Mouse (Mus musculus) heart, adult 2 months (tissue): ENCODE data around the gene 4933415A04Rik. TPM values are rescaled to one million over a fixed set of nuclear protein-coding genes. Genes with fewer than 3 reads are reported as not detected.

Experiments
- DNase-seq, 2 experiments: peaks; one replicate each; pipeline ENCODE4 v3.0.0; 2021
- H3K27ac ChIP-seq: fragments of 200-600 bp; 2 replicates; pipeline ENCODE4 v1.8.1; 2022
- H3K27me3 ChIP-seq: fragments of 200-500 bp; 2 replicates; pipeline ENCODE4 v1.6.1; 2012; ENCODE audit warnings: mild to moderate bottlenecking, low read length, inconsistent platforms, mixed read lengths; ENCODE audit not compliant: control insufficient read depth, insufficient read depth
- H3K36me3 ChIP-seq: fragments of 200-500 bp; 2 replicates; pipeline ENCODE4 v1.6.1; 2012; ENCODE audit warnings: low read length, inconsistent platforms; ENCODE audit not compliant: control insufficient read depth, insufficient read depth
- H3K4me1 ChIP-seq: fragments of 200-500 bp; 2 replicates; pipeline ENCODE4 v1.6.1; 2011; ENCODE audit warnings: low read length; ENCODE audit not compliant: control insufficient read depth, insufficient read depth
- H3K4me3 ChIP-seq: fragments of 200-600 bp; 2 replicates; pipeline ENCODE4 v1.8.1; 2022
- H3K79me2 ChIP-seq: fragments of 200-500 bp; replicated peaks from 2 replicates; pipeline ENCODE4 v1.6.1; 2012; ENCODE audit warnings: mild to moderate bottlenecking, inconsistent platforms, low read length, moderate library complexity, mixed read lengths; ENCODE audit not compliant: control insufficient read depth, insufficient read depth
- H3K9ac ChIP-seq: fragments of 200-500 bp; 2 replicates; pipeline ENCODE4 v1.6.1; 2012; ENCODE audit warnings: low read depth, mild to moderate bottlenecking, control low read depth, inconsistent platforms, low read length, mixed read lengths
- CTCF ChIP-seq: fragments of 200-600 bp; IDR thresholded peaks from 2 replicates; pipeline ENCODE4 v1.8.1; 2022; ENCODE audit warnings: antibody characterized with exemption, mild to moderate bottlenecking, moderate library complexity
- EP300 ChIP-seq: fragments of 200-500 bp; IDR thresholded peaks from 2 replicates; pipeline ENCODE4 v1.6.1; 2011; ENCODE audit warnings: low read depth, low read length, control low read depth; ENCODE audit not compliant: insufficient read depth
- POLR2A ChIP-seq: fragments of 200-500 bp; IDR thresholded peaks from 2 replicates; pipeline ENCODE4 v1.6.1; 2011; ENCODE audit warnings: mild to moderate bottlenecking, low read depth, low read length, control low read depth; ENCODE audit not compliant: insufficient read depth
- WGBS: fragments of 180-500 bp; shearing (Covaris S2); methylation state at CpG from one replicate; pipeline ENCODE4 v1.1.7; 2018; 5-methylcytosine and 5-hydroxymethylcytosine counted together
- intact Hi-C: fragments of 180-260 bp; cut with DNase I; formaldehyde crosslinking; loops from one replicate; pipeline ENCODE4 v1.15.1; 2025
- polyA plus RNA-seq: library from polyadenylated mRNA; depleted of rRNA; stranded (reverse); fragments of >200 nt; gene quantifications from 2 replicates; pipeline ENCODE4 v1.2.3, GENCODE M21; 2012
- total RNA-seq, 2 experiments: library from RNA; stranded (reverse); gene quantifications; 2 replicates each; pipeline ENCODE4 v1.2.3; 2021

4933415A04Rik gene
- total and polyA plus RNA-seq, 3 experiments: 0.23 to 0.68 (median 0.26) TPM

- H3K27ac ChIP-seq: no peak overlapping the region
- DNase-seq: no peak
These were observed 20.1 kb upstream of the 4933415A04Rik start for GRCm38 (mm10) chr11:43566696-43567095.

GRCm38 (mm10) chr11:43568263-43568662 lies 18.6 kb upstream of the 4933415A04Rik start:
- Histone ChIP-seq H3K27me3 (no peaks in the 10 kb centered on the region), H3K9ac (no peak overlapping the region), H3K4me3 (no peak overlapping the region), H3K4me1 (peaks cover 14% of the 10 kb centered on the region), H3K36me3 (no peaks in the 10 kb centered on the region), H3K27ac (no peak overlapping the region; the same call in 1 of the 2 replicates), H3K79me2 (no peaks in the 10 kb centered on the region)
- TF ChIP-seq POLR2A: no peak
- TF ChIP-seq CTCF: peak; percentile 79
- no peak for TF ChIP-seq EP300
- 57% methylated on average over 5 of the region's 5 CpGs for WGBS
- DNase-seq: peak in 1 of 2 experiments; percentile 45
- intact Hi-C loops: loop anchor here (2.0 kb wide), 2 partner anchors 19 to 39 kb away; partner anchors contain the start of gene Ccnjl

More at GRCm38 (mm10) chr11:43566696-43567095, 20.1 kb upstream of the 4933415A04Rik start:
- WGBS: 32% methylated on average over 5 of the region's 5 CpGs
- H3K9ac ChIP-seq: no peak overlapping the region
- peaks cover 16% of the 10 kb centered on the region for H3K4me1 ChIP-seq
- no peaks in the 10 kb centered on the region for H3K27me3 ChIP-seq
- intact Hi-C loops: no loop called here
- H3K4me3 ChIP-seq: no peak overlapping the region
- H3K36me3 ChIP-seq: no peaks in the 10 kb centered on the region
- TF ChIP-seq EP300 (no peak), POLR2A (no peak), CTCF (no peak)
- no peaks in the 10 kb centered on the region for H3K79me2 ChIP-seq

GRCm38 (mm10) chr11:43569188-43569587 lies 17.7 kb upstream of the 4933415A04Rik start:
- Histone ChIP-seq H3K36me3 (no peaks in the 10 kb centered on the region), H3K27ac (peak overlapping the region; percentile 81), H3K27me3 (no peaks in the 10 kb centered on the region), H3K79me2 (no peaks in the 10 kb centered on the region), H3K4me1 (peaks cover 14% of the 10 kb centered on the region), H3K4me3 (peak overlapping the region; percentile 8; the same call in 1 of the 2 replicates), H3K9ac (no peak overlapping the region)
- DNase-seq: no peak
- intact Hi-C loops: loop anchor here (2.0 kb wide), 2 partner anchors 20 to 40 kb away; partner anchors contain the start of gene Ccnjl
- TF ChIP-seq EP300: no peak
- TF ChIP-seq POLR2A: no peak
- TF ChIP-seq CTCF: no peak
- 21% methylated on average over 5 of the region's 5 CpGs for WGBS

- Histone ChIP-seq H3K27me3 (no peaks in the 10 kb centered on the region), H3K36me3 (no peaks in the 10 kb centered on the region), H3K27ac (peak overlapping the region; percentile 81), H3K9ac (no peak overlapping the region), H3K4me3 (peak overlapping the region; percentile 8; the same call in 1 of the 2 replicates), H3K79me2 (no peaks in the 10 kb centered on the region), H3K4me1 (peaks cover 14% of the 10 kb centered on the region)
- WGBS: 1% methylated on average over 11 of the region's 11 CpGs
- TF ChIP-seq POLR2A: no peak
- no peak; the same call in 1 of the 2 replicates for TF ChIP-seq EP300
- no peak for TF ChIP-seq CTCF
- intact Hi-C loops: loop anchor here (2.0 kb wide), 2 partner anchors 21 to 41 kb away; partner anchors contain the start of gene Ccnjl
- DNase-seq: peak; percentile 84 to 91
These were observed 17.2 kb upstream of the 4933415A04Rik start for GRCm38 (mm10) chr11:43569595-43569994.

- Histone ChIP-seq H3K79me2 (no peaks in the 10 kb centered on the region), H3K4me3 (no peak overlapping the region), H3K4me1 (peaks cover 6% of the 10 kb centered on the region), H3K27ac (no peak overlapping the region), H3K27me3 (no peaks in the 10 kb centered on the region), H3K9ac (no peak overlapping the region), H3K36me3 (no peaks in the 10 kb centered on the region)
- WGBS: 30% methylated on average over 3 of the region's 3 CpGs
- TF ChIP-seq CTCF (no peak), POLR2A (no peak), EP300 (no peak)
- no peak for DNase-seq
- intact Hi-C loops: no loop called here
These were observed 11.8 kb upstream of the 4933415A04Rik start for GRCm38 (mm10) chr11:43575061-43575375.

- Histone ChIP-seq H3K27ac (no peak overlapping the region), H3K27me3 (no peaks in the 10 kb centered on the region), H3K4me3 (no peak overlapping the region), H3K4me1 (peaks cover 2% of the 10 kb centered on the region), H3K36me3 (no peaks in the 10 kb centered on the region), H3K9ac (no peak overlapping the region), H3K79me2 (no peaks in the 10 kb centered on the region)
- DNase-seq: no peak
- 42% methylated on average over 9 of the region's 9 CpGs for WGBS
- TF ChIP-seq POLR2A (no peak), EP300 (no peak), CTCF (no peak)
- intact Hi-C loops: no loop called here
These were observed 11.3 kb upstream of the 4933415A04Rik start for GRCm38 (mm10) chr11:43575376-43576151.
